Mouse (Mus musculus): ENCODE data around the gene Nepro.

DNA sequence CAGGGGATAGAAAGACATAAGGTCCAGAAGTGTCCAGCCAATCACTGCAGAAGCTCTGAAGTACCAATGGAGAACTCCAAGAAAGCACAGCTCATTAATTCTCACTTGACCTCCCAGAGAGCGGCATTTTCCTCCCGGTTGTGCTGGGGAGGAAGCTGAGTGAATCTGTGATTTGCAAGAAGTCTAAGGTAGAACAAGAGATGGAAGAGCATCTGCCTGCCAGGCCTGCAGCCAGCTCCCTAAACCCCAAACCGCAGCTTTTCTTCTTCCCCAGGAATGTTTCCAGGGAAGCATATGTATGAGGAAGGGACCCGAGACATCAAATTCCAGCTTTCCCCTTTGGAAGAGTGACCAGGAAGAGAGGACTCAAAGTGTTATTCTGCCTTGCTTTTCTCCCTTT lies 35.6 kb upstream of the Nepro start:
- TF ChIP-seq CTCF (IDR thresholded peaks at IDR 0.05; ENCODE audit: borderline replicate concordance, extremely low read depth, insufficient read depth, insufficient read length) (no peak), POLR2A (IDR thresholded peaks at IDR 0.05; ENCODE audit: borderline replicate concordance, extremely low read depth, insufficient read depth, insufficient read length, poor library complexity, severe bottlenecking) (no peak)

Data from brain, embryonic 14.5 days (tissue).